Mouse (Mus musculus): ENCODE results near the gene Retsat. TPM values are rescaled to one million over a fixed set of nuclear protein-coding genes. Genes with fewer than 3 reads are reported as not detected.

Retsat gene
- polyA plus RNA-seq (2014; fragmentation: Nextera tagmentation; extraction: Ambion mirVana), result 16.4 and 18.2 TPM in 2 replicates

GRCm38 (mm10) chr6:72597956-72598753, at the start of gene Retsat, which contains the start of gene Elmod3:
Gene Retsat (plus strand): TSS chr6:72598475.
Gene Elmod3 (minus strand): TSS chr6:72598413.
- WGBS, result under 1% methylated on average over 38 of the region's 38 CpGs
- Histone ChIP-seq H3K9ac (ENCODE audit: low read depth, low read length) (peak within 1 kb of the TSS; percentile 73), H3K36me3 (ENCODE audit: control insufficient read depth, insufficient read depth, low read length) (no peaks in the 10 kb centered on the region), H3K9me3 (ENCODE audit: control insufficient read depth, low read length) (no peaks in the 10 kb centered on the region), H3K4me2 (ENCODE audit: low read depth, low read length) (peak within 1 kb of the TSS; percentile 64), H3K27me3 (replicated peaks; ENCODE audit: control insufficient read depth, insufficient read depth, low read length) (no peaks in the 10 kb centered on the region), H3K4me1 (ENCODE audit: control insufficient read depth, insufficient read depth, low read length) (peaks cover 12% of the 10 kb centered on the region), H3K4me3 (ENCODE audit: low read depth, low read length) (peak within 1 kb of the TSS; percentile 64), H3K27ac (replicated peaks; ENCODE audit: low read depth, low read length) (peak within 1 kb of the TSS; percentile 81)
- peak; percentile 94 for ATAC-seq (ENCODE audit: low read depth)
- DNase-seq (ENCODE audit: low spot score), result peak; percentile 99

GRCm38 (mm10) chr6:72549041-72549580, 49.2 kb upstream of the Retsat start:
- WGBS, result 50% methylated on average over 9 of the region's 9 CpGs
- H3K4me2 ChIP-seq (ENCODE audit: low read depth, low read length), result peak overlapping the region; percentile 16; the same call in 1 of the 2 replicates
- H3K4me1 ChIP-seq (ENCODE audit: control insufficient read depth, insufficient read depth, low read length), result peaks cover 29% of the 10 kb centered on the region
- no peaks in the 10 kb centered on the region for H3K27me3 ChIP-seq (replicated peaks; ENCODE audit: control insufficient read depth, insufficient read depth, low read length)
- no peak overlapping the region for H3K4me3 ChIP-seq (ENCODE audit: low read depth, low read length)
- H3K9me3 ChIP-seq (ENCODE audit: control insufficient read depth, low read length), result no peaks in the 10 kb centered on the region
- ATAC-seq (ENCODE audit: low read depth) (peak; percentile 12; the same call in 1 of the 2 replicates), DNase-seq (ENCODE audit: low spot score) (peak; percentile 54)
- H3K36me3 ChIP-seq (ENCODE audit: control insufficient read depth, insufficient read depth, low read length), result no peaks in the 10 kb centered on the region
- H3K27ac ChIP-seq (replicated peaks; ENCODE audit: low read depth, low read length), result peak overlapping the region; percentile 4; the same call in 1 of the 2 replicates
- H3K9ac ChIP-seq (ENCODE audit: low read depth, low read length), result no peak overlapping the region; the same call in 1 of the 2 replicates

GRCm38 (mm10) chr6:72550025-72550424, 48.2 kb upstream of the Retsat start:
- Histone ChIP-seq H3K9me3 (ENCODE audit: control insufficient read depth, low read length) (no peaks in the 10 kb centered on the region), H3K27ac (replicated peaks; ENCODE audit: low read depth, low read length) (no peak overlapping the region), H3K27me3 (replicated peaks; ENCODE audit: control insufficient read depth, insufficient read depth, low read length) (no peaks in the 10 kb centered on the region), H3K9ac (ENCODE audit: low read depth, low read length) (no peak overlapping the region), H3K36me3 (ENCODE audit: control insufficient read depth, insufficient read depth, low read length) (no peaks in the 10 kb centered on the region), H3K4me2 (ENCODE audit: low read depth, low read length) (0 out of 2 replicates have a peak overlapping the region, but pooled peaks have one; percentile 16), H3K4me1 (ENCODE audit: control insufficient read depth, insufficient read depth, low read length) (peaks cover 29% of the 10 kb centered on the region), H3K4me3 (ENCODE audit: low read depth, low read length) (no peak overlapping the region)
- no peak for ATAC-seq (ENCODE audit: low read depth)
- 41% methylated on average over 6 of the region's 6 CpGs for WGBS
- DNase-seq (ENCODE audit: low spot score), result no peak

GRCm38 (mm10) chr6:72550503-72551100, 47.7 kb upstream of the Retsat start:
- H3K27ac ChIP-seq (replicated peaks; ENCODE audit: low read depth, low read length), result no peak overlapping the region
- no peaks in the 10 kb centered on the region for H3K27me3 ChIP-seq (replicated peaks; ENCODE audit: control insufficient read depth, insufficient read depth, low read length)
- WGBS, result 75% methylated on average over 10 of the region's 10 CpGs
- no peak overlapping the region for H3K9ac ChIP-seq (ENCODE audit: low read depth, low read length)
- H3K4me2 ChIP-seq (ENCODE audit: low read depth, low read length), result no peak overlapping the region
- no peaks in the 10 kb centered on the region for H3K36me3 ChIP-seq (ENCODE audit: control insufficient read depth, insufficient read depth, low read length)
- H3K9me3 ChIP-seq (ENCODE audit: control insufficient read depth, low read length), result no peaks in the 10 kb centered on the region
- no peak for DNase-seq (ENCODE audit: low spot score)
- no peak overlapping the region for H3K4me3 ChIP-seq (ENCODE audit: low read depth, low read length)
- no peak for ATAC-seq (ENCODE audit: low read depth)
- peaks cover 29% of the 10 kb centered on the region for H3K4me1 ChIP-seq (ENCODE audit: control insufficient read depth, insufficient read depth, low read length)

GRCm38 (mm10) chr6:72552171-72553078, 45.9 kb upstream of the Retsat start:
- peak overlapping the region; percentile 40 for H3K4me3 ChIP-seq (ENCODE audit: low read depth, low read length)
- DNase-seq (ENCODE audit: low spot score), result peak; percentile 95
- no peaks in the 10 kb centered on the region for H3K36me3 ChIP-seq (ENCODE audit: control insufficient read depth, insufficient read depth, low read length)
- H3K4me1 ChIP-seq (ENCODE audit: control insufficient read depth, insufficient read depth, low read length), result peaks cover 29% of the 10 kb centered on the region
- peak overlapping the region; percentile 86 for H3K27ac ChIP-seq (replicated peaks; ENCODE audit: low read depth, low read length)
- no peaks in the 10 kb centered on the region for H3K9me3 ChIP-seq (ENCODE audit: control insufficient read depth, low read length)
- H3K4me2 ChIP-seq (ENCODE audit: low read depth, low read length), result peak overlapping the region; percentile 66
- H3K9ac ChIP-seq (ENCODE audit: low read depth, low read length), result peak overlapping the region; percentile 54
- ATAC-seq (ENCODE audit: low read depth), result peak; percentile 92
- WGBS, result 7% methylated on average over 24 of the region's 27 CpGs
- no peaks in the 10 kb centered on the region for H3K27me3 ChIP-seq (replicated peaks; ENCODE audit: control insufficient read depth, insufficient read depth, low read length)

- Histone ChIP-seq H3K4me2 (ENCODE audit: low read depth, low read length) (peak overlapping the region; percentile 66), H3K9ac (ENCODE audit: low read depth, low read length) (peak overlapping the region; percentile 54), H3K36me3 (ENCODE audit: control insufficient read depth, insufficient read depth, low read length) (no peaks in the 10 kb centered on the region), H3K27ac (replicated peaks; ENCODE audit: low read depth, low read length) (peak overlapping the region; percentile 86), H3K4me1 (ENCODE audit: control insufficient read depth, insufficient read depth, low read length) (peaks cover 29% of the 10 kb centered on the region), H3K27me3 (replicated peaks; ENCODE audit: control insufficient read depth, insufficient read depth, low read length) (no peaks in the 10 kb centered on the region), H3K4me3 (ENCODE audit: low read depth, low read length) (peak overlapping the region; percentile 40), H3K9me3 (ENCODE audit: control insufficient read depth, low read length) (no peaks in the 10 kb centered on the region)
- DNase-seq (ENCODE audit: low spot score), result no peak
- ATAC-seq (ENCODE audit: low read depth), result no peak
- WGBS, result 14% methylated on average over 8 of the region's 8 CpGs
Observed at GRCm38 (mm10) chr6:72553079-72553412, 45.2 kb upstream of the Retsat start.

GRCm38 (mm10) chr6:72560801-72561200, 37.5 kb upstream of the Retsat start:
- DNase-seq (ENCODE audit: low spot score), result no peak
- Histone ChIP-seq H3K4me3 (ENCODE audit: low read depth, low read length) (no peak overlapping the region), H3K4me1 (ENCODE audit: control insufficient read depth, insufficient read depth, low read length) (no peaks in the 10 kb centered on the region), H3K27me3 (replicated peaks; ENCODE audit: control insufficient read depth, insufficient read depth, low read length) (no peaks in the 10 kb centered on the region), H3K4me2 (ENCODE audit: low read depth, low read length) (no peak overlapping the region), H3K27ac (replicated peaks; ENCODE audit: low read depth, low read length) (no peak overlapping the region), H3K9me3 (ENCODE audit: control insufficient read depth, low read length) (no peaks in the 10 kb centered on the region), H3K9ac (ENCODE audit: low read depth, low read length) (no peak overlapping the region), H3K36me3 (ENCODE audit: control insufficient read depth, insufficient read depth, low read length) (no peaks in the 10 kb centered on the region)
- no peak for ATAC-seq (ENCODE audit: low read depth)
- WGBS, result 52% methylated on average over 8 of the region's 8 CpGs

GRCm38 (mm10) chr6:72562486-72562885, 35.8 kb upstream of the Retsat start:
- 41% methylated on average over 6 of the region's 6 CpGs for WGBS
- H3K4me3 ChIP-seq (ENCODE audit: low read depth, low read length), result no peak overlapping the region
- ATAC-seq (ENCODE audit: low read depth) (peak; percentile 20; the same call in 1 of the 2 replicates), DNase-seq (ENCODE audit: low spot score) (peak; percentile 31)
- no peaks in the 10 kb centered on the region for H3K36me3 ChIP-seq (ENCODE audit: control insufficient read depth, insufficient read depth, low read length)
- no peak overlapping the region for H3K4me2 ChIP-seq (ENCODE audit: low read depth, low read length)
- H3K4me1 ChIP-seq (ENCODE audit: control insufficient read depth, insufficient read depth, low read length), result no peaks in the 10 kb centered on the region
- no peak overlapping the region for H3K27ac ChIP-seq (replicated peaks; ENCODE audit: low read depth, low read length)
- no peaks in the 10 kb centered on the region for H3K9me3 ChIP-seq (ENCODE audit: control insufficient read depth, low read length)
- H3K9ac ChIP-seq (ENCODE audit: low read depth, low read length), result no peak overlapping the region
- no peaks in the 10 kb centered on the region for H3K27me3 ChIP-seq (replicated peaks; ENCODE audit: control insufficient read depth, insufficient read depth, low read length)
